Mouse (Mus musculus) brain, embryonic 14.5 days (tissue): ENCODE data around the gene Usp37.

Experiments
- CTCF ChIP-seq: fragments of 200-500 bp; IDR thresholded peaks from 2 replicates; pipeline ENCODE4 v1.5.1; 2012; ENCODE audit warnings: inconsistent platforms, mild to moderate bottlenecking, moderate library complexity, borderline replicate concordance; ENCODE audit not compliant: insufficient read depth, insufficient read length; ENCODE audit errors: extremely low read depth
- POLR2A ChIP-seq: fragments of 200-500 bp; IDR thresholded peaks from 2 replicates; pipeline ENCODE4 v1.6.1; 2012; ENCODE audit warnings: mild to moderate bottlenecking, inconsistent platforms, borderline replicate concordance; ENCODE audit not compliant: poor library complexity, insufficient read depth, insufficient read length, severe bottlenecking; ENCODE audit errors: extremely low read depth

DNA sequence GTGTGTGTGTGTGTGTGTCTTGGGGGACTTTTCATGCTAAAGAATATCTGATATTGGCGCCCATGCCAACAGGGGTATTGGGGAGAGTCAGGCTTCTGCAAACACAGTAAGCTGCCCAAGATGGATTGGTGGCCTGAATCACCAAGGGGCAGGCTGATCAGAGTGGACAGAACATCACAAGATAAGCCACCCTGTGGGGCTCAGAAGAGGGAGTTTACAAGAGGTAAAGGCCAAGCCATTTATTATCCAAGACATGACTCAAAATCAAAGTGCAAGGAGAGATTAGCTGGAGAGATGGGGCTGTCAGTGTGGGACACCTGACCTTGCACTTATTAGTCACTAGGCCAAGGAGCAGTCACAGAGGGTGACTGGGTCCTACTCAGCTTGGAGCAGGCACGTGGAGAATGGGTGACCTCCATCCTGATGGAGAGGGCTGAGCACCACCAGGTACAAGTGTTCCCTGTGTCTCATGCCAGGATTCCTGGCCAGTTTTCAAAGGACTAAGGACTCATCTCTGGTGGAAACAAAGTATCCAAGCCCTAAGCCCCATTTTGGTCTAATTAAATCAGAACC lies 132.2 kb downstream of the Usp37 start:
- TF ChIP-seq POLR2A (no peak), CTCF (no peak)
